Mouse (Mus musculus) midbrain, embryonic 16.5 days (tissue): ENCODE results near the gene Gm27021. TPM values are rescaled to one million over a fixed set of nuclear protein-coding genes. Genes with fewer than 3 reads are reported as not detected.
A peak's percentile ranks its signal among the peaks of the same experiment; 100 is the strongest.

ENCODE experiments used
- ATAC-seq: fragments of 200-750 bp; cut with Nextera tagmentation; 2 replicates; pipeline ENCODE4 v1.8.0; 2017; ENCODE audit warnings: moderate TSS enrichment
- H3K27ac ChIP-seq: fragments of 300-500 bp; sonication (generic); 2 replicates; pipeline ENCODE4 v1.5.1; 2014; ENCODE audit warnings: mild to moderate bottlenecking, low read length, mixed read lengths
- H3K27me3 ChIP-seq: fragments of 300-500 bp; sonication (generic); 2 replicates; pipeline ENCODE4 v1.6.1; 2014; ENCODE audit warnings: low read depth, low read length, mixed read lengths; ENCODE audit not compliant: control insufficient read depth, insufficient read depth
- H3K36me3 ChIP-seq: fragments of 300-500 bp; sonication (generic); 2 replicates; pipeline ENCODE4 v1.6.1; 2014; ENCODE audit warnings: mild to moderate bottlenecking, low read length, moderate library complexity, mixed read lengths; ENCODE audit not compliant: control insufficient read depth, insufficient read depth
- H3K4me1 ChIP-seq: fragments of 300-500 bp; sonication (generic); 2 replicates; pipeline ENCODE4 v1.6.1; 2014; ENCODE audit warnings: mild to moderate bottlenecking, low read length, mixed read lengths; ENCODE audit not compliant: control insufficient read depth, insufficient read depth
- H3K4me2 ChIP-seq: fragments of 300-500 bp; sonication (generic); 2 replicates; pipeline ENCODE4 v1.6.1; 2014; ENCODE audit warnings: mild to moderate bottlenecking, low read length, mixed read lengths
- H3K4me3 ChIP-seq: fragments of 300-500 bp; sonication (generic); 2 replicates; pipeline ENCODE4 v1.5.1; 2014; ENCODE audit warnings: low read depth, mild to moderate bottlenecking, low read length, moderate library complexity, mixed read lengths
- H3K9ac ChIP-seq: fragments of 300-500 bp; sonication (generic); 2 replicates; pipeline ENCODE4 v1.6.1; 2014; ENCODE audit warnings: low read depth, low read length, mixed read lengths
- H3K9me3 ChIP-seq: fragments of 300-500 bp; sonication (generic); replicated peaks from 2 replicates; pipeline ENCODE4 v1.6.1; 2014; ENCODE audit warnings: mild to moderate bottlenecking, low read length, mixed read lengths; ENCODE audit not compliant: control insufficient read depth, poor library complexity, severe bottlenecking
- WGBS: fragments of 180-500 bp; shearing (Covaris S2); extraction: QIAGEN DNeasy Blood & Tissue Kit; methylation state at CpG from one replicate; pipeline ENCODE4 v1.1.7; 2014; 5-methylcytosine and 5-hydroxymethylcytosine counted together
- polyA plus RNA-seq: library from polyadenylated mRNA; unstranded; fragments of >200 nt; fragmentation: Nextera tagmentation; extraction: Ambion mirVana; gene quantifications from 2 replicates; pipeline ENCODE4 v1.2.1, GENCODE M21; 2015

The Gm27021 gene
- polyA plus RNA-seq = 4.7 and 5.6 TPM in 2 replicates

DNA sequence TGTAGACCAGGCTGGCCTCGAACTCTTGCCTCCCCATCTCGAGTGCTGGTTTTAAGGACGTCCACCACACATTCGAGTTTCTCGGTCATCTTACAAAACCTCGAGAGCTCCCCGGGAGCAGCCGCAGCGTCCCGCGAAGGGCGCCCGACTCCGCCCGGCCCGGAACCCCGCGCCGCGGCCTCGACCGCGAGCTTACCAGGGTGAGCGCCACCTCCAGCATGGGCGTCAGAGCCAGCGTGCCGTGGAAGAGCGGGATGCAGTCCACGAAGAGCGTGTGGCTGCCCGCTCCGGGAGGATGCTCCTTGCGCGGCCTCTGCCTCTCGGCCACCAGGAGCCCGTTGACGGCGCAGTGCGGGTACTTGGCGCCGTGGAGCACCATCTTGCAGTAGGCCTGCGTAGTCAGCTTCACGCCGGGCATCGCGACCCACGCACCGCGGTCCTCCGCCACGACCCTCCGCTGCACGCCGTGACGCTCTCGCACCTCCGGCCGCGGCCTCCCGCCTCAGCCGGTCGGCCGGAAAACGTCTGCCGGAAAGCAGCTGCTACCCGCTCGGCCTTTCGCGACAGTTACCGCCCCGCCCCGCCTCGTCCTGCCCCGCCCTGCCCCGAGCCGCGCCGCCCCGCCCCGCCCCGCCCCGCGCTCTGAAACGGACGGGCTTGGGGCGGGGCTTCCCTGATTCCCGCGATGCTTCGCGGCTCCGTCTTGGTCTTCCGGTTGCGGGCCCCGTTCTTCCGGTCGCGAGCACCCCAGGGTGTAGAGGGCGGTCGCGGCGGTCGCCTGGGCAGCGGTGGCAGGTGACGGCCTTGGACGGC, at the start of gene Gm27021, which contains the start of gene Cox4i1:
Gene Gm27021 (minus strand): TSS at position 519 of the 813 bp plus-strand sequence.
Gene Cox4i1 (plus strand): TSS at position 662 of the 813 bp plus-strand sequence.
- ATAC-seq = peak; percentile 93
- Histone ChIP-seq H3K4me3 (peak within 1 kb of the TSS; percentile 75), H3K4me2 (peak within 1 kb of the TSS; percentile 92), H3K27me3 (no peaks in the 10 kb centered on the region), H3K9ac (peak within 1 kb of the TSS; percentile 94), H3K4me1 (peaks cover 39% of the 10 kb centered on the region), H3K36me3 (peaks cover 14% of the 10 kb centered on the region), H3K9me3 (no peaks in the 10 kb centered on the region), H3K27ac (peak within 1 kb of the TSS; percentile 91)
- under 1% methylated on average over 91 of the region's 105 CpGs for WGBS

GRCm38 (mm10) chr8:120715996-120716680, 48.3 kb upstream of the Gm27021 start:
- WGBS = 81% methylated on average over 15 of the region's 15 CpGs
- no peaks in the 10 kb centered on the region for H3K9me3 ChIP-seq
- no peak overlapping the region for H3K9ac ChIP-seq
- H3K27me3 ChIP-seq = no peaks in the 10 kb centered on the region
- ATAC-seq = no peak
- H3K4me2 ChIP-seq = no peak overlapping the region
- H3K4me1 ChIP-seq = no peaks in the 10 kb centered on the region
- H3K36me3 ChIP-seq = no peaks in the 10 kb centered on the region
- H3K4me3 ChIP-seq = no peak overlapping the region
- H3K27ac ChIP-seq = no peak overlapping the region

GRCm38 (mm10) chr8:120715200-120715599, 47.3 kb upstream of the Gm27021 start:
- H3K27me3 ChIP-seq = no peaks in the 10 kb centered on the region
- H3K4me1 ChIP-seq = no peaks in the 10 kb centered on the region
- H3K4me2 ChIP-seq = no peak overlapping the region
- no peak overlapping the region for H3K27ac ChIP-seq
- no peak for ATAC-seq
- no peaks in the 10 kb centered on the region for H3K9me3 ChIP-seq
- WGBS = 82% methylated on average over 6 of the region's 6 CpGs
- no peaks in the 10 kb centered on the region for H3K36me3 ChIP-seq
- H3K9ac ChIP-seq = no peak overlapping the region
- no peak overlapping the region for H3K4me3 ChIP-seq

GRCm38 (mm10) chr8:120709176-120709575, 41.3 kb upstream of the Gm27021 start:
- WGBS = 88% methylated on average over 10 of the region's 10 CpGs
- H3K36me3 ChIP-seq = no peaks in the 10 kb centered on the region
- H3K4me1 ChIP-seq = no peaks in the 10 kb centered on the region
- no peak overlapping the region for H3K4me3 ChIP-seq
- no peak overlapping the region for H3K9ac ChIP-seq
- ATAC-seq = no peak
- no peak overlapping the region for H3K4me2 ChIP-seq
- H3K27me3 ChIP-seq = no peaks in the 10 kb centered on the region
- H3K9me3 ChIP-seq = no peaks in the 10 kb centered on the region
- H3K27ac ChIP-seq = no peak overlapping the region

- Histone ChIP-seq H3K9me3 (no peaks in the 10 kb centered on the region), H3K36me3 (no peaks in the 10 kb centered on the region), H3K9ac (no peak overlapping the region), H3K27me3 (no peaks in the 10 kb centered on the region), H3K27ac (no peak overlapping the region), H3K4me1 (no peaks in the 10 kb centered on the region), H3K4me2 (no peak overlapping the region), H3K4me3 (no peak overlapping the region)
- 76% methylated on average over 3 of the region's 3 CpGs for whole genome bisulfite sequencing
- no peak for ATAC-seq
Measured at GRCm38 (mm10) chr8:120706193-120706592, 38.3 kb upstream of the Gm27021 start.

- H3K9me3 ChIP-seq = no peaks in the 10 kb centered on the region
- H3K36me3 ChIP-seq = no peaks in the 10 kb centered on the region
- H3K4me1 ChIP-seq = no peaks in the 10 kb centered on the region
- no peak overlapping the region for H3K27ac ChIP-seq
- no peak overlapping the region for H3K4me3 ChIP-seq
- H3K27me3 ChIP-seq = no peaks in the 10 kb centered on the region
- no peak for ATAC-seq
- H3K4me2 ChIP-seq = no peak overlapping the region
- no peak overlapping the region for H3K9ac ChIP-seq
- 82% methylated on average over 15 of the region's 15 CpGs for WGBS
Measured at GRCm38 (mm10) chr8:120705163-120705562, 37.3 kb upstream of the Gm27021 start.

- Histone ChIP-seq H3K4me1 (no peaks in the 10 kb centered on the region), H3K27me3 (no peaks in the 10 kb centered on the region; the same call in 1 of the 2 replicates), H3K9ac (no peak overlapping the region), H3K9me3 (no peaks in the 10 kb centered on the region), H3K4me3 (no peak overlapping the region), H3K36me3 (no peaks in the 10 kb centered on the region), H3K27ac (no peak overlapping the region), H3K4me2 (no peak overlapping the region)
- no peak for ATAC-seq
- WGBS = 80% methylated on average over 9 of the region's 9 CpGs
Measured at GRCm38 (mm10) chr8:120704203-120704602, 36.3 kb upstream of the Gm27021 start.

- Histone ChIP-seq H3K36me3 (no peaks in the 10 kb centered on the region), H3K4me1 (no peaks in the 10 kb centered on the region), H3K27ac (no peak overlapping the region), H3K9ac (no peak overlapping the region), H3K4me2 (no peak overlapping the region), H3K4me3 (no peak overlapping the region), H3K27me3 (no peaks in the 10 kb centered on the region; the same call in 1 of the 2 replicates), H3K9me3 (no peaks in the 10 kb centered on the region)
- no peak for ATAC-seq
- 74% methylated on average over 19 of the region's 19 CpGs for WGBS
Measured at GRCm38 (mm10) chr8:120701758-120702465, 34.0 kb upstream of the Gm27021 start.
